Mouse (Mus musculus) E14TG2a.4 (cell line): ENCODE measurements around the gene Tmem145.

Experiments used
- CTCF ChIP-seq: conservative IDR thresholded peaks from 2 replicates; pipeline ENCODE4 v1.5.1; 2014; ENCODE audit warnings: low read length
- NANOG ChIP-seq: IDR thresholded peaks from 2 replicates; pipeline ENCODE4 v1.6.1; 2014; ENCODE audit warnings: borderline replicate concordance, low read length, mixed read lengths
- POU5F1 ChIP-seq: IDR thresholded peaks from 2 replicates; pipeline ENCODE4 v1.6.1; 2014; ENCODE audit warnings: low read length, borderline replicate concordance

- peak; percentile 46 for TF ChIP-seq CTCF
- TF ChIP-seq NANOG = no peak
- TF ChIP-seq POU5F1 = no peak
Observed at GRCm38 (mm10) chr7:25289925-25290324, 16.0 kb upstream of the Tmem145 start.
